Mouse (Mus musculus) frontal cortex, postnatal 14 days (tissue): ENCODE measurements around the gene Nos1.
"Not testable (repeated sequence)": the region's sequence is repeated elsewhere in the genome, so short reads cannot be mapped to it uniquely, and the experiment has no call there.

Source experiments
- DNase-seq, 2 experiments: peaks; one replicate each; pipeline ENCODE4 v3.0.0; 2022; ENCODE audit warnings: low spot score in 2 of 2

Gene Nos1

DNA sequence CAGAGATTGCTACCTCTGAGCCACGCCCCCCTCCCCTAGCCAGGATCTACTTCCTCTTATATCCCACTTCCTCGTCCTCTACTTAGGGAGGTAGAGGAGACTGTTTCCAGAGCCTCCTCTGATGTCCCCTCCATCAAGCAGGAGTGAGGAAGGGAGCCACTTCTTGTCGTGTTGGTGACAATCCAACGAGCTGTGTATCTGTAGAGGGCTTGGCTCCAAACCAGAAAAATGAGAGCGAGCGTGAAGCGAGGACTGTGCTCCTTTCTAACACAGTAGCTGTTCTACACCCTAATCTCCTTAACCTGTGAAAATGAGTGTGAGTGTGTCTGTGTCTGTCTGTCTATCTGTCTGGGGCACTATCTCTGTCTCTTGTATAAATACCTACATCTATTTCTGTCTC is 58.7 kb downstream of the Nos1 start:
- no peak for DNase-seq

DNA sequence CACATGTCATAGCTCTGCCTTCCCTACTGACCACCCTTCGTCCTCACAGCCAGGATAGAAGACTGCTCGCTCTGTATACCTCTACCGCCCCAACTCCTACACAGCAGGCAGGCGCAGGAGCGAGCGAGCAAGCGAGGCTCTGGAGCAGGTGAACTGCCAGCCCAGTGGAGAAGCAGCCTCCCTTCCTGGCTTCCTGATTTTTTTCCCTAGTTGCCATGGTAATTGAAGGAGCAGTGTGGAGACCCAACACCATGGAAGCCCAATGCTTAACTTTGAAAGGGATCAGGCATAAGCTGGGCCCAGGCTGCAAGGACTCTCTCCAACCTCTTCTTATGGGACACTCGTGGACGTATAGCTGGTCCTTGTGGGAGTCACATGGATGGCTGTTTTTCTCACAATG is 59.4 kb downstream of the Nos1 start:
- DNase-seq = no peak

- no peak for DNase-seq
These were observed 60.2 kb downstream of the Nos1 start for GRCm38 (mm10) chr5:117840988-117841387.

GRCm38 (mm10) chr5:117841651-117842347 is 61.0 kb downstream of the Nos1 start:
- no peak for DNase-seq

- no peak for DNase-seq
These were observed 61.9 kb downstream of the Nos1 start for GRCm38 (mm10) chr5:117842699-117843098.

- no peak for DNase-seq
These were observed 63.8 kb downstream of the Nos1 start for GRCm38 (mm10) chr5:117844611-117845010.

GRCm38 (mm10) chr5:117850474-117850873 is 69.6 kb downstream of the Nos1 start:
- no peak for DNase-seq

DNA sequence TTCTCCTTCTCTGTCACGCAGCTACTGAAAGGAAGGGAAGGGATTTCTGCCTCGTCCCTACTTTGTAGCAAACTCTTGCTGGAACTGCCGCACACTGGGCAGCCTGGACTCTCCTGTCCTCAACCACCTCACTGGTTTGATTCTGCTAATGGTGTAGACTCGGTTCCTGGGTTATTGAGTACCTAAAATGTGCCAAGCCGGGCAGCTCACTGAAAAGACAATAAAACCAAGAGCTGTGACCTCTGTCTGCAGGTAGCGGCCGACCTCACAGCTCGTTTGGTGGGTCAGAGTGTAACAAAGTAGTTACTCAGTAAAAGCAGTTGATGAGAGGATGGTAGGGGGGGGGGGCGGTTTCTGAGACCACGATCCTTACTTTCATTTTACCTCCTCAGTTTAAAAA is 72.9 kb downstream of the Nos1 start:
- no peak for DNase-seq

- peak; percentile 30 to 43 for DNase-seq
These were observed 83.9 kb downstream of the Nos1 start for GRCm38 (mm10) chr5:117864588-117865300.

DNA sequence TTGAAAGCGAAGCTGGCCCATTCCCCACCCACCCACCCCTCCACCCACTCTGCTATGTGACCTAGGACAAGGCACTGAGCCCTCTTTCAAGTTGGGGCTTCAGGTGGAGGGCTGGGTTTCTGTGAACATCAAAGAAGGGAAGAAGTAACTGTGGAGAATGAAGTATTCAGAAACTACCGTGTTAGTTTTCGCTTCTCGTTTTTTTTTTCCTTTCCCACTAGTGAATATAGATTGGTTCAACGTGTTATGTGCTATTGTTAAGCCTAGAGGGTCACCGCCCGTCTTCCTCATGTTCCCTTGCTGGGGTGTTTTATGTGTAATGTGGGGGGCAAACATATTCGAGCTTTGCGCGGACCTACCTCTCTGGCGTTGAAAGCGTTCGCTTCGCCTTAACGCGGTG is 85.0 kb downstream of the Nos1 start:
- DNase-seq = no peak

- no peak for DNase-seq
These were observed 90.8 kb downstream of the Nos1 start for GRCm38 (mm10) chr5:117871614-117872013.

DNA sequence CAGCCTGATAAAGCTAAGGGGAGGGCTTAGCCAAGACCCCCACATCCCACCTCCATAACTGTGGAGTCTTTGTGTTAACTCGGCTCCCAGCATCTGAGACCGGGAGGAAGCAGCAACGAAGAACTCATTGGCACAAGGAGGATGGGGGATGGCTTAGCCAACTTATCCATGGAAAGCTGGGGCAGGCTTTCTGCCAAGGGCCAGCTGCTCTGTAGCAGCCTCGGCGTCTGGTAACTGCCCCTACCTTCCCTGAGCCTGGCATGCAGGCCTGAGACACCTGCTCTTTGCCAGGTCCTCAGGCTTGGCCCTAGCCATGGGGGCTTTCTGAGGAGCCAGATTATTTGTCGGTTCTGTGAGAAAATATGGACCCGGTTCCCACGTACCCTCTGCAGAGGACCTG is 93.0 kb downstream of the Nos1 start:
- no peak for DNase-seq

DNA sequence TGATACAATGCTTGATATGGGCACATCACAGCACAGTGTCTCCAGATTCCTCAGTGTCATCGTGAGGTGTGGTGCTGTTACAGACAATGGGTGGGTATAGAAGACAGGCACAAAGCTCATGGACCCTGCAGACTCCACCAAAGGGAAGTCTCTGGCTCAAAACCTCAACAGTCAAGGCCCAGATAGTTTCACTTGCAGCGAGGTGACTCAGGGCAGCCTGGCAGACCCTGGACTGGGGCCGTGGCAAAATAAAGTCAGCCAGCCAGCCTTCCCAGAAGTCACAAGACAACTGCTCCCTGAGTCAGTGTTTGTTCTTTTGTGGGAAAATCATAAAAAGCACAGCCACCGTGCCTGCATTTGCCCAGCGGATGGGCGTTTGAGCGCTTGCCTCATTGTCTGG is 93.4 kb downstream of the Nos1 start:
- DNase-seq = no peak

DNA sequence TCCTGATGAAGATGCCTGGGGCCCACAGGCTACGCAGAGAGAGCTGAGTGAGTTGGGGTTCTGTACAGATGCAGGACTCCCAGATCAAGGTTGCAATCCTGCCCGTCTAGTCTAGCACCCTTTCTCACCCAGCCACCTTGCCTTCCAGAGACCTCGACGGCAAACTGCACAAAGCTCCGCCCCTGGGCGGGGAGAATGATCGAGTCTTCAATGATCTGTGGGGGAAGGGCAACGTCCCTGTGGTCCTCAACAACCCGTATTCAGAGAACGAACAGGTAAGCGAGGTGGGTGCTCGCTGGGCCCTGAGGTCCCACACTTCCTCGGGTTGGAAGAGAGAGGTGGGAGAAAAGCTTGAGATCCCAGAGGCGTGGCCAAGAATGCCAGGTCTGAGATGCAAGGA is 98.3 kb downstream of the Nos1 start:
- no peak for DNase-seq

DNA sequence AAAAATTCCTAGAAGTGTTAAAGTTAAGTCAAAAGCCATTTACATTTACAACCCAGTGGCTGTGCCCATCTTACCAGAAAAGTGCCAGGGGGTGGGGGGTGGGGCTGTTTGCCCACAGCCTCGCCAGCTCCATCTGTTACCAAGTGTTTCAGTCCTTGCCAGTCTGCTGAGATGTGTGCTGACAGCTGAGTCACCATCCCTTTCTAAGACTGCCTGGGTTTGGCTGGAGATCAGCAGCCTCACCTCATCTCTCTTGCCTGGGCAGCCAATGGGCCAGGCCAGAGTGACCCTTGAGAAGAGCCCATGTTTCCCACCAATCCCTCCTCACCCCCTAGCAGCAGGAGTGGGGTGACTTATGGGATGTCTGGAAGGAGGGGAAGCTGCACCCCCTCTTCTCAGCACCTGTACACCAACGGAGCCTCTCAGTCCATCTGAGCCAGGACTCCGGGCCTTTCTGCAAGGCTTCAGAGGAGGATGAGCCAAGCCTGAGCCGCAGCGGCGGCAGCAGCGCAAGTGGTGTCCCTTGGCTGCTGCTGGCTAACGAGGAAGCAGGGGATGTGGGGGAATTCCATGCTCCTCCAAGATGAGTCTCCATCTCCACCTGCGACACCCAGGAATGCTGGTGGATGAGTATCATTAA is 100.2 kb downstream of the Nos1 start:
- DNase-seq = no peak

- DNase-seq = not testable (repeated sequence)
These were observed 101.6 kb downstream of the Nos1 start for GRCm38 (mm10) chr5:117882411-117882810.

DNA sequence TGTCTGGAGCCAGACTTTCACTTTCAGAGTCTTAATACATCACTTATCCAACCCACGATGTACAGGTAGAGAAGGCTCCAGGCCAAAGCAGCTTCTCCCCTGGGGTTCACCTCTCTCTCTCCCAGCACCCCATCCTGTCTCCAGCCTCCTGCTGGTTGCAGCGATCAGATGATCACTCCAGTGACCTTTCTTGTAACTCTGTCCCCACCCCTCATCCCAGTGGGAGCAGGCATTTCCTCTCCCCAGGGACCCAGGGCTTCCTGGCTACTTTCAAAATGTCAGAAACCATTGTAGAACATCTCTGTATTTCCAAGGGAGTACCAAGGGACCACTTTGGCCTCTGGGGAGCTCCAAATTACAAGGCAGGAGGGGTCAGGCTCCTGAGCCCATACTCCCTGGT is 104.2 kb downstream of the Nos1 start:
- no peak for DNase-seq

DNA sequence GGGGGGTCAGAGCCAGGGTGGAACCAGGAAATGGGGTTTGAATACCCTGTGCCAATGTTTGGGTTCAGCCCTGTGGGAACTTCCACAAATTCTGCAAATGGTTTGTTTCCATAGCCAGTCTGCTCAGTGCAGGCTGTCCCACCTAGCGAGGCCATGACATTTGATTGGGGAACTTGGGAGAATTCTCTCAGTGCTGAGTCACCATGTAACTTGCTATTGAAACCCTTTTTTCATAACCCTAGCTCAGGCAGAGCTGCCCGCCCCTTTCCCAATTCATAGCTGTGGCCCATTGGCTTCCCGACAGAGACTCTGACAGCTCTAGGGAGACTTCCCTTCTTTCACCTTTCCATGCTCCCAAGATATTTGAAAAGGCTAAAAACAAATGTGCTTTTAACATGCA is 107.3 kb downstream of the Nos1 start:
- no peak for DNase-seq

DNA sequence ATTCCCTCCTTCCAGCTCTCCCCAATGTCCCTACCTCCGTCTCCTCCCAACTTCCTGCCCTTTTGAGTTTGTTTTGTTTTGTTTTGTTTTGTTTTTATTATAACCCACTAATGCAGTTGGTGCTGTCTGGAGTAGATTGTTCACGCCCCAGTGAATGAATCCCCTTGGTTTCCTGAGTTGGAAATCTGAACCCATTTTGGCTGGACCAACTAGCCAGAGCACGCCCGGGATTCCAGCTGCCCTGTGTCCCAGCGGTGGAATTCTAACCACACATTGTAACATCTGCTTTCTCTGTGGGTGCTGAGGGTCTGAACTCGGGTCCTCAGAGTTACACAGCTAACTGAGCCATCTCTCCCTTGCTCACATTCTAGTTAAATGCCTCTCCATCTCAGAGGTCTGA is 108.1 kb downstream of the Nos1 start:
- no peak for DNase-seq

GRCm38 (mm10) chr5:117889571-117889970 is 108.7 kb downstream of the Nos1 start:
- DNase-seq = no peak

- DNase-seq = no peak
These were observed 110.0 kb downstream of the Nos1 start for GRCm38 (mm10) chr5:117890871-117891270.

DNA sequence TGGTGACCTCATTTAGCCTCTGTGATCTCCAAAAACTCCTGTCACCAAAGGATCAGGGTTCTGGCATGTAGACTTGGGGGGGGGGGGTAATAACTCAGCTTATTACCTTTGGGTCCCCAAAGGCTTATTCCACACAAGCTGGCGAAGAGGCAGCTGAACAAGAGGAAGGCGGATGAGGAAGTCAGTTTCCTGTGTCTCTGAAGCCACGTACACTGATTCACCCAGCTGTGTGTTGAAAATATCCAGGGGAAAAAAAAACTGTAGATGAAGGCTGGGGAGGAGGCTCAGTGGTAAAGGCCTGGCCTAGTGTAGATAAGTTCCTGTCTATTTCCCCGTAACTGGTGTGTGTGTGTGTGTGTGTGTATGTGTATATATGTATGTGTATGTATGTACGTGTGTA is 110.7 kb downstream of the Nos1 start:
- no peak for DNase-seq

GRCm38 (mm10) chr5:117894050-117894449 is 113.2 kb downstream of the Nos1 start:
- DNase-seq = no peak
